Mouse (Mus musculus): ENCODE measurements around the gene Rnase11. TPM values are rescaled to one million over a fixed set of nuclear protein-coding genes. Genes with fewer than 3 reads are reported as not detected.

Gene Rnase11
- polyA plus RNA-seq, 1 experiment from 2014 or later, result not detected

Other genes starting within 250 kb of the Rnase11 start
- not detected in 2 replicates for gene Ccnb1ip1, start 242.4 kb downstream of the Rnase11 start, polyA plus RNA-seq (2015; fragmentation: Nextera tagmentation; extraction: Ambion mirVana)
- gene Parp2, start 242.3 kb downstream of the Rnase11 start, polyA plus RNA-seq (2015; fragmentation: Nextera tagmentation; extraction: Ambion mirVana), result 52.0 and 52.3 TPM in 2 replicates
- gene Tep1, start 179.6 kb downstream of the Rnase11 start, polyA plus RNA-seq (2015; fragmentation: Nextera tagmentation; extraction: Ambion mirVana), result 5.0 and 6.2 TPM in 2 replicates
- gene Klhl33, start 152.7 kb downstream of the Rnase11 start, polyA plus RNA-seq (2015; fragmentation: Nextera tagmentation; extraction: Ambion mirVana), result 0.10 and 0.12 TPM in 2 replicates
- 145 and 148 TPM in 2 replicates for gene Osgep, start 125.3 kb downstream of the Rnase11 start, polyA plus RNA-seq (2015; fragmentation: Nextera tagmentation; extraction: Ambion mirVana)
- gene Apex1, start 125.2 kb downstream of the Rnase11 start, polyA plus RNA-seq (2015; fragmentation: Nextera tagmentation; extraction: Ambion mirVana), result 188 TPM in 2 replicates
- 45.3 and 56.0 TPM in 2 replicates for gene Pip4p1, start 119.3 kb downstream of the Rnase11 start, polyA plus RNA-seq (2015; fragmentation: Nextera tagmentation; extraction: Ambion mirVana)
- 52.0 and 54.8 TPM in 2 replicates for gene Pnp, start 119.1 kb downstream of the Rnase11 start, polyA plus RNA-seq (2015; fragmentation: Nextera tagmentation; extraction: Ambion mirVana)
- gene Gm49342, start 105.6 kb downstream of the Rnase11 start, polyA plus RNA-seq (2015; fragmentation: Nextera tagmentation; extraction: Ambion mirVana), result not detected in 2 replicates
- 0.31 and 0.54 TPM in 2 replicates for gene Pnp2, start 94.2 kb downstream of the Rnase11 start, polyA plus RNA-seq (2015; fragmentation: Nextera tagmentation; extraction: Ambion mirVana)
- gene Rnase10, start 42.4 kb downstream of the Rnase11 start, polyA plus RNA-seq (2015; fragmentation: Nextera tagmentation; extraction: Ambion mirVana), result 0.09 and 0.22 TPM in 2 replicates
- gene Rnase9, start 8.3 kb downstream of the Rnase11 start, polyA plus RNA-seq (2015; fragmentation: Nextera tagmentation; extraction: Ambion mirVana), result not detected in 2 replicates
- not detected in 2 replicates for gene Rnase12, start 7.5 kb upstream of the Rnase11 start, polyA plus RNA-seq (2015; fragmentation: Nextera tagmentation; extraction: Ambion mirVana)
- gene Olfr750, start 24.3 kb upstream of the Rnase11 start, polyA plus RNA-seq (2015; fragmentation: Nextera tagmentation; extraction: Ambion mirVana), result not detected in 2 replicates
- 68.6 and 83.1 TPM in 2 replicates for gene Rnase4, start 40.9 kb upstream of the Rnase11 start, polyA plus RNA-seq (2015; fragmentation: Nextera tagmentation; extraction: Ambion mirVana)
- gene Ang, start 41.0 kb upstream of the Rnase11 start, polyA plus RNA-seq (2015; fragmentation: Nextera tagmentation; extraction: Ambion mirVana), result 10.1 and 10.5 TPM in 2 replicates
- not detected in 2 replicates for gene Eddm3b, start 64.3 kb upstream of the Rnase11 start, polyA plus RNA-seq (2015; fragmentation: Nextera tagmentation; extraction: Ambion mirVana)
- gene Rnase6, start 73.7 kb upstream of the Rnase11 start, polyA plus RNA-seq (2015; fragmentation: Nextera tagmentation; extraction: Ambion mirVana), result 0.58 and 1.6 TPM in 2 replicates
- gene Rnase1, start 96.6 kb upstream of the Rnase11 start, polyA plus RNA-seq (2015; fragmentation: Nextera tagmentation; extraction: Ambion mirVana), result 2.2 and 3.3 TPM in 2 replicates
- gene Rnase2b, start 112.1 kb upstream of the Rnase11 start, polyA plus RNA-seq (2015; fragmentation: Nextera tagmentation; extraction: Ambion mirVana), result not detected in 2 replicates
- not detected in 2 replicates for gene Ang2, start 149.0 kb upstream of the Rnase11 start, polyA plus RNA-seq (2015; fragmentation: Nextera tagmentation; extraction: Ambion mirVana)
- gene Ear14, start 153.2 kb upstream of the Rnase11 start, polyA plus RNA-seq (2015; fragmentation: Nextera tagmentation; extraction: Ambion mirVana), result not detected in 2 replicates
- gene Rnase2a, start 205.9 kb upstream of the Rnase11 start, polyA plus RNA-seq (2015; fragmentation: Nextera tagmentation; extraction: Ambion mirVana), result not detected in 2 replicates